Mouse (Mus musculus) frontal cortex, adult (tissue): ENCODE data around the gene Mapkapk2.

Source experiments
- ATAC-seq: cut with Nextera tagmentation; 2 replicates; pipeline ENCODE4 v1.9.2; 2017; ENCODE audit warnings: mild to moderate bottlenecking, moderate library complexity, mixed read lengths; ENCODE audit not compliant: low TSS enrichment

Gene Mapkapk2

GRCm38 (mm10) chr1:131112576-131112975 lies 14.9 kb upstream of the Mapkapk2 start:
- ATAC-seq: no peak

- 0 out of 2 replicates have a peak, but pooled peaks have one; percentile 32 for ATAC-seq
Measured at GRCm38 (mm10) chr1:131110525-131111106, 13.0 kb upstream of the Mapkapk2 start.

- no peak for ATAC-seq
Measured at GRCm38 (mm10) chr1:131107575-131108308, 10.1 kb upstream of the Mapkapk2 start.

GRCm38 (mm10) chr1:131103776-131104424 lies 6.3 kb upstream of the Mapkapk2 start:
- ATAC-seq: no peak

- ATAC-seq: 0 out of 2 replicates have a peak, but pooled peaks have one; percentile 28
Measured at GRCm38 (mm10) chr1:131100808-131101207, 3.2 kb upstream of the Mapkapk2 start.

- ATAC-seq: peak; percentile 35
Measured at GRCm38 (mm10) chr1:131096803-131097699, 575 bp downstream of the Mapkapk2 start.

- no peak for ATAC-seq
Measured at GRCm38 (mm10) chr1:131096132-131096695, 1.4 kb downstream of the Mapkapk2 start.

GRCm38 (mm10) chr1:131095574-131095973 lies 2.1 kb downstream of the Mapkapk2 start:
- no peak for ATAC-seq

GRCm38 (mm10) chr1:131093889-131094288 lies 3.7 kb downstream of the Mapkapk2 start:
- ATAC-seq: no peak

GRCm38 (mm10) chr1:131092846-131093245 lies 4.8 kb downstream of the Mapkapk2 start:
- no peak for ATAC-seq

GRCm38 (mm10) chr1:131092173-131092572 lies 5.5 kb downstream of the Mapkapk2 start:
- ATAC-seq: no peak

GRCm38 (mm10) chr1:131091481-131091880 lies 6.1 kb downstream of the Mapkapk2 start:
- ATAC-seq: no peak

- ATAC-seq: no peak
Measured at GRCm38 (mm10) chr1:131090877-131091276, 6.7 kb downstream of the Mapkapk2 start.

- ATAC-seq: no peak
Measured at GRCm38 (mm10) chr1:131090261-131090660, 7.4 kb downstream of the Mapkapk2 start.

- ATAC-seq: no peak
Measured at GRCm38 (mm10) chr1:131089525-131090127, 8.0 kb downstream of the Mapkapk2 start.

- ATAC-seq: no peak
Measured at GRCm38 (mm10) chr1:131088547-131088946, 9.1 kb downstream of the Mapkapk2 start.

- ATAC-seq: no peak
Measured at GRCm38 (mm10) chr1:131086907-131087306, 10.7 kb downstream of the Mapkapk2 start.

GRCm38 (mm10) chr1:131085957-131086739 lies 11.5 kb downstream of the Mapkapk2 start:
- ATAC-seq: 0 out of 2 replicates have a peak, but pooled peaks have one; percentile 20

- ATAC-seq: no peak
Measured at GRCm38 (mm10) chr1:131085272-131085671, 12.4 kb downstream of the Mapkapk2 start.

GRCm38 (mm10) chr1:131084289-131084688 lies 13.3 kb downstream of the Mapkapk2 start:
- ATAC-seq: no peak
